Mouse (Mus musculus) lung, postnatal 0 days (tissue): ENCODE measurements around the gene App.

Experiments
- CTCF ChIP-seq: IDR thresholded peaks from 2 replicates; pipeline ENCODE4 v1.5.1; 2016; ENCODE audit warnings: antibody characterized with exemption, mild to moderate bottlenecking
- EP300 ChIP-seq: IDR thresholded peaks from 2 replicates; pipeline ENCODE4 v1.6.1; 2016; ENCODE audit warnings: antibody characterized with exemption, mild to moderate bottlenecking, control low read depth

DNA sequence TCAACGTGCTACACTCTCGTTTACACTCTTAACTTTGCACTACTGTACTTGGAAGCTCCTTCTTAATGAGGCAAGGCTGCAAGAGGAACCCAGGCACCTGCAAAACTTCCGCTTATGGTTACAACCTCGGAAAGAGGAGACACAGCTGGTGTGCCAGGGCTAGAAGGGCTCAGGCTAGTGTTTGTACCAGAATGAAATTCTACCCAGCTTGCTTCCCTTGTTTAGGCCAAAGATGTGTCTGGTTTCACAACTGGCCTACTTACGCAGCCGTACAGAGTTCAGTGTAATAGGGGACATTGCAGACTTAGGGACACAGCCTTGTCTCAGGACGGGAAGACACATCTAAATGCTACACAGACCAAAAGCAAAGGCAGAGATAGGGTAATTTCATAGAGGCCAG is 173.3 kb downstream of the App start:
- TF ChIP-seq CTCF: no peak
- no peak for TF ChIP-seq EP300
